Mouse (Mus musculus): ENCODE measurements around the gene Arhgap20. TPM values are rescaled to one million over a fixed set of nuclear protein-coding genes. Genes with fewer than 3 reads are reported as not detected.

Gene Arhgap20
- polyA plus RNA-seq, 1 experiment, result 10.1 TPM

- TF ChIP-seq POLR2A (IDR thresholded peaks at IDR 0.05; ENCODE audit: control insufficient read depth, low read depth, low read length) (no peak), CTCF (IDR thresholded peaks at IDR 0.05; ENCODE audit: control insufficient read depth, insufficient read depth, insufficient replicate concordance, low read depth, low read length) (no peak)
- Histone ChIP-seq H3K4me1 (ENCODE audit: control insufficient read depth, insufficient read depth, low read length) (no peaks in the 10 kb centered on the region), H3K36me3 (ENCODE audit: control insufficient read depth, insufficient read depth, low read length) (no peaks in the 10 kb centered on the region), H3K27ac (ENCODE audit: control insufficient read depth, insufficient read depth, low read depth, low read length) (no peak overlapping the region), H3K4me3 (ENCODE audit: control insufficient read depth, low read depth, low read length) (no peak overlapping the region), H3K27me3 (ENCODE audit: control insufficient read depth, insufficient read depth, low read length) (no peaks in the 10 kb centered on the region)
Observed at GRCm38 (mm10) chr9:51776459-51776858, 11.3 kb downstream of the Arhgap20 start.

- no peaks in the 10 kb centered on the region for H3K27me3 ChIP-seq (ENCODE audit: control insufficient read depth, insufficient read depth, low read length)
- H3K27ac ChIP-seq (ENCODE audit: control insufficient read depth, insufficient read depth, low read depth, low read length), result no peak overlapping the region
- peak; percentile 32; the same call in 1 of the 2 replicates for TF ChIP-seq CTCF (IDR thresholded peaks at IDR 0.05; ENCODE audit: control insufficient read depth, insufficient read depth, insufficient replicate concordance, low read depth, low read length)
- no peak for TF ChIP-seq POLR2A (IDR thresholded peaks at IDR 0.05; ENCODE audit: control insufficient read depth, low read depth, low read length)
- H3K36me3 ChIP-seq (ENCODE audit: control insufficient read depth, insufficient read depth, low read length), result no peaks in the 10 kb centered on the region
- H3K4me1 ChIP-seq (ENCODE audit: control insufficient read depth, insufficient read depth, low read length), result no peaks in the 10 kb centered on the region
- H3K4me3 ChIP-seq (ENCODE audit: control insufficient read depth, low read depth, low read length), result no peak overlapping the region
Observed at GRCm38 (mm10) chr9:51777180-51777579, 12.0 kb downstream of the Arhgap20 start.

- no peak overlapping the region for H3K4me3 ChIP-seq (ENCODE audit: control insufficient read depth, low read depth, low read length)
- TF ChIP-seq CTCF (IDR thresholded peaks at IDR 0.05; ENCODE audit: control insufficient read depth, insufficient read depth, insufficient replicate concordance, low read depth, low read length), result no peak
- no peak for TF ChIP-seq POLR2A (IDR thresholded peaks at IDR 0.05; ENCODE audit: control insufficient read depth, low read depth, low read length)
- H3K27me3 ChIP-seq (ENCODE audit: control insufficient read depth, insufficient read depth, low read length), result no peaks in the 10 kb centered on the region
- no peak overlapping the region for H3K27ac ChIP-seq (ENCODE audit: control insufficient read depth, insufficient read depth, low read depth, low read length)
- no peaks in the 10 kb centered on the region for H3K4me1 ChIP-seq (ENCODE audit: control insufficient read depth, insufficient read depth, low read length)
- no peaks in the 10 kb centered on the region for H3K36me3 ChIP-seq (ENCODE audit: control insufficient read depth, insufficient read depth, low read length)
Observed at GRCm38 (mm10) chr9:51779232-51779631, 14.1 kb downstream of the Arhgap20 start.

- TF ChIP-seq CTCF (IDR thresholded peaks at IDR 0.05; ENCODE audit: control insufficient read depth, insufficient read depth, insufficient replicate concordance, low read depth, low read length) (no peak), POLR2A (IDR thresholded peaks at IDR 0.05; ENCODE audit: control insufficient read depth, low read depth, low read length) (no peak)
- H3K27me3 ChIP-seq (ENCODE audit: control insufficient read depth, insufficient read depth, low read length), result no peaks in the 10 kb centered on the region
- H3K36me3 ChIP-seq (ENCODE audit: control insufficient read depth, insufficient read depth, low read length), result no peaks in the 10 kb centered on the region
- no peak overlapping the region for H3K4me3 ChIP-seq (ENCODE audit: control insufficient read depth, low read depth, low read length)
- H3K27ac ChIP-seq (ENCODE audit: control insufficient read depth, insufficient read depth, low read depth, low read length), result no peak overlapping the region
- H3K4me1 ChIP-seq (ENCODE audit: control insufficient read depth, insufficient read depth, low read length), result no peaks in the 10 kb centered on the region
Observed at GRCm38 (mm10) chr9:51781092-51781491, 16.0 kb downstream of the Arhgap20 start.

- peak overlapping the region; percentile 35; the same call in 1 of the 2 replicates for H3K4me3 ChIP-seq (ENCODE audit: control insufficient read depth, low read depth, low read length)
- no peaks in the 10 kb centered on the region for H3K27me3 ChIP-seq (ENCODE audit: control insufficient read depth, insufficient read depth, low read length)
- peaks cover 2% of the 10 kb centered on the region for H3K36me3 ChIP-seq (ENCODE audit: control insufficient read depth, insufficient read depth, low read length)
- no peaks in the 10 kb centered on the region for H3K4me1 ChIP-seq (ENCODE audit: control insufficient read depth, insufficient read depth, low read length)
- H3K27ac ChIP-seq (ENCODE audit: control insufficient read depth, insufficient read depth, low read depth, low read length), result no peak overlapping the region
- TF ChIP-seq CTCF (IDR thresholded peaks at IDR 0.05; ENCODE audit: control insufficient read depth, insufficient read depth, insufficient replicate concordance, low read depth, low read length), result no peak
- no peak for TF ChIP-seq POLR2A (IDR thresholded peaks at IDR 0.05; ENCODE audit: control insufficient read depth, low read depth, low read length)
Observed at GRCm38 (mm10) chr9:51787380-51787779, 22.2 kb downstream of the Arhgap20 start.

GRCm38 (mm10) chr9:51788466-51788865 is 23.3 kb downstream of the Arhgap20 start:
- TF ChIP-seq CTCF (IDR thresholded peaks at IDR 0.05; ENCODE audit: control insufficient read depth, insufficient read depth, insufficient replicate concordance, low read depth, low read length), result no peak
- TF ChIP-seq POLR2A (IDR thresholded peaks at IDR 0.05; ENCODE audit: control insufficient read depth, low read depth, low read length), result no peak
- Histone ChIP-seq H3K27ac (ENCODE audit: control insufficient read depth, insufficient read depth, low read depth, low read length) (no peak overlapping the region), H3K4me1 (ENCODE audit: control insufficient read depth, insufficient read depth, low read length) (no peaks in the 10 kb centered on the region), H3K36me3 (ENCODE audit: control insufficient read depth, insufficient read depth, low read length) (peaks cover 2% of the 10 kb centered on the region), H3K27me3 (ENCODE audit: control insufficient read depth, insufficient read depth, low read length) (no peaks in the 10 kb centered on the region), H3K4me3 (ENCODE audit: control insufficient read depth, low read depth, low read length) (no peak overlapping the region)

GRCm38 (mm10) chr9:51795206-51795605 is 30.1 kb downstream of the Arhgap20 start:
- Histone ChIP-seq H3K4me3 (ENCODE audit: control insufficient read depth, low read depth, low read length) (no peak overlapping the region), H3K27ac (ENCODE audit: control insufficient read depth, insufficient read depth, low read depth, low read length) (no peak overlapping the region), H3K36me3 (ENCODE audit: control insufficient read depth, insufficient read depth, low read length) (no peaks in the 10 kb centered on the region), H3K4me1 (ENCODE audit: control insufficient read depth, insufficient read depth, low read length) (no peaks in the 10 kb centered on the region), H3K27me3 (ENCODE audit: control insufficient read depth, insufficient read depth, low read length) (no peaks in the 10 kb centered on the region)
- TF ChIP-seq CTCF (IDR thresholded peaks at IDR 0.05; ENCODE audit: control insufficient read depth, insufficient read depth, insufficient replicate concordance, low read depth, low read length) (no peak), POLR2A (IDR thresholded peaks at IDR 0.05; ENCODE audit: control insufficient read depth, low read depth, low read length) (no peak)

GRCm38 (mm10) chr9:51798251-51798650 is 33.1 kb downstream of the Arhgap20 start:
- H3K27me3 ChIP-seq (ENCODE audit: control insufficient read depth, insufficient read depth, low read length), result no peaks in the 10 kb centered on the region
- no peaks in the 10 kb centered on the region for H3K36me3 ChIP-seq (ENCODE audit: control insufficient read depth, insufficient read depth, low read length)
- H3K27ac ChIP-seq (ENCODE audit: control insufficient read depth, insufficient read depth, low read depth, low read length), result no peak overlapping the region
- TF ChIP-seq CTCF (IDR thresholded peaks at IDR 0.05; ENCODE audit: control insufficient read depth, insufficient read depth, insufficient replicate concordance, low read depth, low read length) (no peak), POLR2A (IDR thresholded peaks at IDR 0.05; ENCODE audit: control insufficient read depth, low read depth, low read length) (no peak)
- H3K4me1 ChIP-seq (ENCODE audit: control insufficient read depth, insufficient read depth, low read length), result no peaks in the 10 kb centered on the region
- no peak overlapping the region for H3K4me3 ChIP-seq (ENCODE audit: control insufficient read depth, low read depth, low read length)

All from testis, adult 2 months (tissue).